Mouse (Mus musculus): ENCODE measurements around the gene Aff1.

GRCm38 (mm10) chr5:103758491-103758890 lies 66.3 kb downstream of the Aff1 start:
- TF ChIP-seq CTCF (IDR thresholded peaks at IDR 0.05; ENCODE audit: low read depth, low read length) (no peak), POLR2A (IDR thresholded peaks at IDR 0.05; ENCODE audit: extremely low read depth, insufficient read depth, low read length) (no peak)

All from liver, adult 2 months (tissue).